ENCODE assay signal across 10 mouse cellular contexts in the genomic region with DNA sequence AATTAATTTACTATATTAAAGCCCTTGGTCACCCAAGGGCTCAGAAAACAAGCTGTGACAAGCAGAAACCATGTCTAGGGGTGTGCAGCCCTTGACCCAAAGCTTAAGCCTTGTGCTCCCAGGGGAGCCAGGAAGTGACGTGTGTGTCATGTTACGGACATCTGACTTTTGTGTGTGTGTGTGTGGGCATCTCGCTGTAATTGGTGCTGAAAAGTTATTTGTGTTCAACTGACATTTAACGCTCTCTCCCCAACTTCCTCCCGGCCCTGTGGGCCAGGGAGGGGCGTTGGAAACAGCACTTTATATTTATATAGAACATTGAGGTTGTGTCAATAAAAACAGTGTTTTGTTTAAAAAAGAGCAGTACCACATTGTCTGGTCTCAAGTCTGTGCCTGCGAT. TPM values are rescaled to one million over a fixed set of nuclear protein-coding genes. Genes with fewer than 3 reads are reported as not detected.
A peak's percentile ranks its signal among the peaks of the same experiment; 100 is the strongest.
DNase-seq lines count a peak whose midpoint lies in the region; ATAC-seq and TF ChIP-seq lines count a peak whose summit lies in the region.
"Had no signal": no experiment of that assay in that cellular context is flagged by ENCODE, and none has a peak within 500 bp of the region (broad histone marks: within the 10 kb centered on the region; RNA-seq: fewer than 3 reads in every experiment).

No protein-coding gene starts in this region.

- TF ChIP-seq CTCF in heart, adult 2 months (IDR thresholded peaks at IDR 0.05): no peak
- TF ChIP-seq CTCF in lung, postnatal 0 days (IDR thresholded peaks at IDR 0.05): no peak

- no peak for DNase-seq in heart, embryonic 10.5 days (ENCODE audit: low spot score)
- no peak for DNase-seq in heart, adult 2 months
- DNase-seq in lung, postnatal 0 days (ENCODE audit: low spot score): no peak
- DNase-seq in spleen, adult 18-20 months: peak; percentile 68 to 70
- no peak for DNase-seq in yolk sac, embryonic 10.5 days (ENCODE audit: low spot score)
- no peak for DNase-seq in Muller cell, postnatal 12 days (ENCODE audit: inconsistent ontology term)

- H3K4me1 ChIP-seq in heart, embryonic 10.5 days: peaks cover 46% of the 10 kb centered on the region
- H3K4me1 ChIP-seq in heart, adult 2 months (ENCODE audit: control insufficient read depth, insufficient read depth, low read length): no peaks in the 10 kb centered on the region; the same call in 1 of the 2 replicates
- H3K4me1 ChIP-seq in lung, embryonic 16.5 days (replicated peaks; ENCODE audit: control insufficient read depth, insufficient read depth, low read length): peaks cover 3% of the 10 kb centered on the region; the same call in 1 of the 2 replicates
- H3K4me1 ChIP-seq in lung, postnatal 0 days (ENCODE audit: insufficient read depth, low read depth, low read length): no peaks in the 10 kb centered on the region
- H3K4me1 ChIP-seq in limb, embryonic 13.5 days: peaks cover 10% of the 10 kb centered on the region

- peaks cover 47% of the 10 kb centered on the region for H3K27me3 ChIP-seq in heart, embryonic 10.5 days (ENCODE audit: insufficient read depth, poor library complexity, severe bottlenecking)
- H3K27me3 ChIP-seq in heart, adult 2 months (ENCODE audit: control insufficient read depth, insufficient read depth, low read length): no peaks in the 10 kb centered on the region
- peaks cover 15% of the 10 kb centered on the region for H3K27me3 ChIP-seq in lung, embryonic 16.5 days (ENCODE audit: control insufficient read depth, insufficient read depth, low read depth, low read length)
- H3K27me3 ChIP-seq in lung, postnatal 0 days (replicated peaks; ENCODE audit: insufficient read depth, low read length): no peaks in the 10 kb centered on the region; the same call in 1 of the 2 replicates
- peaks cover 38% of the 10 kb centered on the region for H3K27me3 ChIP-seq in limb, embryonic 13.5 days

- H3K27ac ChIP-seq in heart, embryonic 10.5 days: no peak overlapping the region
- no peak overlapping the region for H3K27ac ChIP-seq in heart, adult 2 months
- H3K27ac ChIP-seq in lung, embryonic 16.5 days (ENCODE audit: low read length): no peak overlapping the region
- H3K27ac ChIP-seq in lung, postnatal 0 days (ENCODE audit: low read length): no peak overlapping the region
- H3K27ac ChIP-seq in limb, embryonic 13.5 days: no peak overlapping the region
- H3K27ac ChIP-seq: left cerebral cortex, adult 2 months had no signal

- peak overlapping the region; percentile 72; the same call in 1 of the 2 replicates for H3K4me3 ChIP-seq in heart, embryonic 10.5 days
- H3K4me3 ChIP-seq in heart, adult 2 months: no peak overlapping the region
- no peak overlapping the region for H3K4me3 ChIP-seq in lung, embryonic 16.5 days (ENCODE audit: low read length)
- no peak overlapping the region for H3K4me3 ChIP-seq in lung, postnatal 0 days (ENCODE audit: low read depth, low read length)
- no peak overlapping the region for H3K4me3 ChIP-seq in limb, embryonic 13.5 days
- H3K4me3 ChIP-seq: left cerebral cortex, adult 2 months had no signal

- WGBS in heart, embryonic 10.5 days: 64% methylated on average over 7 of the region's 7 CpGs
- WGBS in heart, adult 2 months: 61% methylated on average over 7 of the region's 7 CpGs
- 47% methylated on average over 7 of the region's 7 CpGs for WGBS in lung, embryonic 16.5 days
- 46% methylated on average over 7 of the region's 7 CpGs for WGBS in lung, postnatal 0 days
- WGBS in limb, embryonic 13.5 days: 60% methylated on average over 7 of the region's 7 CpGs

- 0 out of 2 replicates have a peak overlapping the region, but pooled peaks have one; percentile 84 for H3K4me2 ChIP-seq in lung, embryonic 16.5 days (ENCODE audit: low read depth, low read length)
- H3K4me2 ChIP-seq in lung, postnatal 0 days (replicated peaks; ENCODE audit: low read depth, low read length): no peak overlapping the region
- H3K4me2 ChIP-seq in limb, embryonic 13.5 days (replicated peaks): peak overlapping the region; percentile 95; the same call in 1 of the 2 replicates

- TF ChIP-seq POLR2A in heart, adult 2 months (IDR thresholded peaks at IDR 0.05; ENCODE audit: insufficient read depth, low read depth, low read length): no peak

- ATAC-seq in lung, embryonic 16.5 days (ENCODE audit: low read depth): no peak
- no peak for ATAC-seq in lung, postnatal 0 days
- ATAC-seq in limb, embryonic 13.5 days (ENCODE audit: low FRiP score, low read depth): no peak

- 0 out of 2 replicates have a peak, but pooled peaks cover 4% of the 10 kb centered on the region for H3K36me3 ChIP-seq in heart, embryonic 10.5 days
- H3K36me3 ChIP-seq in heart, adult 2 months (ENCODE audit: control insufficient read depth, insufficient read depth, low read length): no peaks in the 10 kb centered on the region
- H3K36me3 ChIP-seq in lung, embryonic 16.5 days (ENCODE audit: control insufficient read depth, insufficient read depth, low read length): no peaks in the 10 kb centered on the region
- H3K36me3 ChIP-seq in lung, postnatal 0 days (ENCODE audit: insufficient read depth, low read length): no peaks in the 10 kb centered on the region
- no peaks in the 10 kb centered on the region for H3K36me3 ChIP-seq in limb, embryonic 13.5 days

- H3K9ac ChIP-seq in heart, adult 2 months (ENCODE audit: low read depth, low read length): no peak overlapping the region
- H3K9ac ChIP-seq in lung, embryonic 16.5 days (ENCODE audit: low read length): no peak overlapping the region
- no peak overlapping the region for H3K9ac ChIP-seq in lung, postnatal 0 days (replicated peaks; ENCODE audit: low read depth)
- H3K9ac ChIP-seq in limb, embryonic 13.5 days: no peak overlapping the region

- intact Hi-C loops in heart, adult 2 months (cut with DNase I): loop anchor here (5.0 kb wide), 1 partner anchor 91 kb away; the partner anchor contains the start of genes Ciao1 and Tmem127

- H3K9me3 ChIP-seq in heart, embryonic 10.5 days: no peaks in the 10 kb centered on the region
- no peaks in the 10 kb centered on the region for H3K9me3 ChIP-seq in lung, embryonic 16.5 days (ENCODE audit: control insufficient read depth, low read length)
- H3K9me3 ChIP-seq in lung, postnatal 0 days (ENCODE audit: low read length): no peaks in the 10 kb centered on the region
- no peaks in the 10 kb centered on the region for H3K9me3 ChIP-seq in limb, embryonic 13.5 days

- H3K79me2 ChIP-seq in heart, adult 2 months (replicated peaks; ENCODE audit: control insufficient read depth, insufficient read depth, low read length): no peaks in the 10 kb centered on the region

- no peak for TF ChIP-seq EP300 in heart, adult 2 months (IDR thresholded peaks at IDR 0.05; ENCODE audit: insufficient read depth, low read depth, low read length)
- TF ChIP-seq EP300 in lung, postnatal 0 days (IDR thresholded peaks at IDR 0.05): no peak

RNA-seq across cellular contexts. Expression of gene Astl, which starts 0.4 kb away (rescaled TPM):
- 0.08 TPM in 1 of 2 replicates, not detected in the other for polyA plus RNA-seq in heart, embryonic 10.5 days (2016; fragmentation: Nextera tagmentation; extraction: Ambion mirVana)
- total RNA-seq in heart, adult 2 months (2021): not detected
- polyA plus RNA-seq in heart, adult 2 months (2012; rRNA removed): not detected in 2 replicates
- not detected in 2 replicates for polyA plus RNA-seq in lung, embryonic 16.5 days (2015; fragmentation: Nextera tagmentation; extraction: Ambion mirVana)
- polyA plus RNA-seq in lung, postnatal 0 days (2015; fragmentation: Nextera tagmentation; extraction: Ambion mirVana): not detected in 2 replicates
- 0.06 and 0.14 TPM in 2 replicates for polyA plus RNA-seq in limb, embryonic 13.5 days (2015; fragmentation: Nextera tagmentation; extraction: Ambion mirVana)
- total RNA-seq: left cerebral cortex, adult 2 months had no signal

RNA-seq across cellular contexts. Expression of gene Dusp2, which starts 2.1 kb away (rescaled TPM):
- polyA plus RNA-seq in heart, embryonic 10.5 days (2016; fragmentation: Nextera tagmentation; extraction: Ambion mirVana): 14.1 and 15.7 TPM in 2 replicates
- under 1 TPM; 0.44 to 0.45 TPM for total RNA-seq in heart, adult 2 months (2021)
- 0.97 and 1.1 TPM in 2 replicates for polyA plus RNA-seq in heart, adult 2 months (2012; rRNA removed)
- polyA plus RNA-seq in lung, embryonic 16.5 days (2015; fragmentation: Nextera tagmentation; extraction: Ambion mirVana): 6.1 and 6.2 TPM in 2 replicates
- polyA plus RNA-seq in lung, postnatal 0 days (2015; fragmentation: Nextera tagmentation; extraction: Ambion mirVana): 3.6 and 4.3 TPM in 2 replicates
- polyA plus RNA-seq in limb, embryonic 13.5 days (2015; fragmentation: Nextera tagmentation; extraction: Ambion mirVana): 4.4 and 4.6 TPM in 2 replicates

RNA-seq across cellular contexts. Expression of gene Adra2b, which starts 25.0 kb away (rescaled TPM):
- polyA plus RNA-seq in heart, embryonic 10.5 days (2016; fragmentation: Nextera tagmentation; extraction: Ambion mirVana): 9.2 and 10.1 TPM in 2 replicates
- total RNA-seq in heart, adult 2 months (2021): 1 to 10 TPM in 1 of 2 experiments, under 1 TPM in 1; 0.73 to 1.1 TPM
- 1.0 and 1.6 TPM in 2 replicates for polyA plus RNA-seq in heart, adult 2 months (2012; rRNA removed)
- 0.30 and 0.50 TPM in 2 replicates for polyA plus RNA-seq in lung, embryonic 16.5 days (2015; fragmentation: Nextera tagmentation; extraction: Ambion mirVana)
- polyA plus RNA-seq in lung, postnatal 0 days (2015; fragmentation: Nextera tagmentation; extraction: Ambion mirVana): 0.10 and 0.30 TPM in 2 replicates
- 0.45 and 0.56 TPM in 2 replicates for polyA plus RNA-seq in limb, embryonic 13.5 days (2015; fragmentation: Nextera tagmentation; extraction: Ambion mirVana)
- total RNA-seq: granulocyte monocyte progenitor cell, adult 5-6 weeks had no signal

Comparison
In these comparisons a context has a peak if more than half of its experiments do, and no peak if none do; other contexts are left out.
1. DNase-seq: peak in spleen, adult 18-20 months (2 of 2); none in heart, embryonic 10.5 days (single experiment), heart, adult 2 months (0 of 2), lung, postnatal 0 days (single experiment), yolk sac, embryonic 10.5 days (single experiment) and Muller cell, postnatal 12 days (single experiment).